Mouse (Mus musculus) thymus, postnatal 25 days (tissue): ENCODE data around the gene Pi16.
"Not testable (repeated sequence)": the region's sequence is repeated elsewhere in the genome, so short reads cannot be mapped to it uniquely, and the experiment has no call there.

Experiments
- DNase-seq: peaks from one replicate; pipeline ENCODE4 v3.0.0; 2022

Pi16 gene

GRCm38 (mm10) chr17:29317380-29317779 lies at the start of gene Pi16:
Pi16 (plus strand) TSS chr17:29317680.
- DNase-seq, result not testable (repeated sequence)

- no peak for DNase-seq
Measured at GRCm38 (mm10) chr17:29267931-29268681, 49.4 kb upstream of the Pi16 start.

GRCm38 (mm10) chr17:29268682-29269348 lies 48.7 kb upstream of the Pi16 start, which contains the start of gene BC004004:
BC004004 (plus strand) TSS chr17:29268788.
- DNase-seq, result peak; percentile 94

GRCm38 (mm10) chr17:29269349-29269706 lies 48.2 kb upstream of the Pi16 start:
- no peak for DNase-seq

GRCm38 (mm10) chr17:29270148-29270698 lies 47.3 kb upstream of the Pi16 start:
- no peak for DNase-seq

DNA sequence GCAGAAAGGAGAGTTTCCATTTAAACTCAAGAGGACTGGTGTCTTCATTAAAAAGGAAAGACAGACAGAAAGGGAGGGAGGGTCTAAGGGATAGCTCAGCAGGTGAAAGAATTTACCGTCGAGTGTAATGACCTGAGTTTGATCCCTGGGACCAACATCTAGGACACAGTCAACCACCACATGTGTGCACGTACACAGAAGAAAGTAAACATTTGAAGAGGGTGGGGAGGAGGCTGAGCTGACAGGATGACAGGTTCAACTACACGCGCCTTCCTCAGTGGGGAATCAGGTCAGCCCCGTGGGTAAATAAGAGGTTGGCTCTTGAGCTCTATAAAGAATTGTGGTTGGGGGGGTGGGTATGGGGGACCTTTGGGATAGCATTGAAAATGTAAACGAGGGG lies 44.3 kb upstream of the Pi16 start:
- no peak for DNase-seq

GRCm38 (mm10) chr17:29273889-29274288 lies 43.6 kb upstream of the Pi16 start:
- no peak for DNase-seq

DNA sequence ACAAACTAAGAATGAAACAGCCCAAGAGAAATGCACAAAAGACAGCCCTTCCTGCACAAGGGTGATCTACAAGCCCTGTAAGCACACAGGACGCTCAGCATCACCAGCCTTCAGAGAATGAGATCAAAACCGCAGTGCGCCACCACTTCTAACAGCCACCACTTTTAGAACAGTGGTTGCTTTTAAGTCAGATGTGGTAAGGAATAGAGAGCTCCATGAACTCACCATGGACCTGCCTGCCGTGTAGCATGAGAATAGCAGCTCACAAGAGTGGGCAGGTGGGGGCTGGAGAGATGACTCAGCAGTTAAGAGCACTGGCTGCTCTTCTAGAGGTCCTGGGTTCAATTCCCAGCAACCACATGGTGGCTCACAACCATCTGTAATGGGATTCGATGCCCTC lies 37.1 kb upstream of the Pi16 start:
- DNase-seq, result peak; percentile 86

GRCm38 (mm10) chr17:29281541-29281940 lies 35.9 kb upstream of the Pi16 start:
- DNase-seq, result no peak

DNA sequence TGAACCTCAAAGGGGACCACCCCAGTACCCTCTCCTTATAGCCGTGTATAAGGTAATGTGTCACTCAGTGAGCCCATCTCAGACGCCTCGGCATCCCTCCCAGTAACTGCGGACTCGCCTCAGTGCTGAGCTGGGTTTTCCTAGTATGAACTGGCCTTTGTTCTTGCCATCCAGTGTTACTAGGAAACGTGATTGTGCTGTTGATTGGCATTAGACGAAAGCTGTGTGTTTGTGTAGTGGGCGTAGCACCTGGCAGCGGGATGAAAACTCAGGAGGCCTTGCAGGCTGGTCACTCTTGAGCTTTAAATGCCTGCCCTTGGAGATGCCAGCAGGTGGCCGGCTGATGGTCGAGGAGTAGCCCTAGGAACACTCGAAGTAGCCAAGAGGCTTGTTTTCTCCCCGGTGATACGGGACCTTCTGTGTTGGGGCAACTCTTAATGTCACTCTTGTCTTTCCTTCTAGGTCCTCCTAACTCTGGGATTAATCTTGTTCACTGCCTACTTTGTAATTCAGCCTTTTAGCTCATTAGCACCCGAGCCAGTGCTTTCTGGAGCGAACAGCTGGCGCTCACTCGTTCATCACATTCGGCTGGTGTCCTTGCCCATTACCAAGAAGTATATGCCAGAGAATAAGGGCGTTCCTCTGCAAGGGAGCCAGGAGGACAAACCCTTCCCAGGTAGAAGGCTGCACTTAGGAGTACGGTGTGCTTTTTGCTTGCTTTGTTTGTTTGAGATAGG lies 35.1 kb upstream of the Pi16 start:
- DNase-seq, result no peak

- DNase-seq, result no peak
Measured at GRCm38 (mm10) chr17:29291793-29292192, 25.7 kb upstream of the Pi16 start.

DNA sequence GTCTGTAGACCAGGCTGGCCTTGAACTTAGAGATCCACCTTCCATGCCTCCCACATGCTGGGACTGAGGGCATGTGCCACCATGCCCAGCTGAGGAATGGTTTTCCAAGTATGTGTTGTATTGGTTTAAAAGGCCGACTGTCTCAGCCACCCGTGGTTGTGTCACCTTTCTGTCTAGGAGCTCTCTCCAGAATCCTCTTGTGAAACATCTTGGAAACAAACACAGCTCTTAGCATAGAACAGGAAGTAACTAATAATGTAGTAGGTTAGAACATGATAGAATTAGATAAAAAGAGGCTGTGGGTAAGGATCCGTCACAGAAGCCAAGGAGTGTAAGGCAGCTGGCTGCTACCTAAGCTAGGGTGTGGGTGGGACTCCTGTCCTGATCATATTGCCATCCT lies 24.5 kb upstream of the Pi16 start:
- no peak for DNase-seq

GRCm38 (mm10) chr17:29293807-29294605 lies 23.5 kb upstream of the Pi16 start:
- no peak for DNase-seq

DNA sequence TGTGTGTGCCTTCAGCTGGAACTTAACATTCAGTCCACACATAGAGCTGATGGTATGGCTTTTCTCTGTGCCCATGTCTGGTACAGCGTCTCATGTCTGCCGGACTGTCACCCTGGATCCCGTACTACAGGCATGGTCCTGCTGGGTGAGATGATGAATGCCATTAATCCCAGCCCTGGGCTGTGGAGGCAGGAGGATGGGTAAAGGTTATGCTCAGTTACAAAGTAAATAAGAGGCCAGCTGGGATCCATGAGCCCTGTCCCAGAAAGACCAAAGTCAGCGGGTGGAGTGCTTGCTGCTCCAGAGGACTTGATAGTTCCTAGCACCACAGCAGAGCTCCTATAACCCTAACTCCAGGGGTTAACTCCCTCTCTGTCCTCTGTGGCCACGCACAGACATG lies 21.6 kb upstream of the Pi16 start:
- DNase-seq, result no peak

DNA sequence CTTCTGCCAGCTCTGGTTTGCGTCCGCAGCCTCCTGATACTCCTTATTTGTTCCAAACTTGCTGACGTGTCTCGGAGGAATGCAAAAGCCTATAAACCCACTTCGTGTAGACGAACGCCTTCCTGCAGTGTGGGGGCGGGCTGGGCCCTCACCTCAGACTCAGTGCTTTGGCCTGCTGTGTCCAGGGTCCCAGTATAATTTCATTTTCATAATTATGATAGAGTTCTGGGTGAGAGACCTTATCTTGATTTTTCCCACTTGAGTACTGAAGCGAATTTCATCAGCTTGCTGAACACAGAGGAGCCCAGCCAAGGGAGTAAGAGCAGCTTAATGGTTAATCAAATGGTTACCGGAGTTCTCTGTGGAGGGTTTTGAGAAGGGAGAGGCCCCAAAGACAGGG lies 20.2 kb upstream of the Pi16 start:
- no peak for DNase-seq

GRCm38 (mm10) chr17:29297813-29298212 lies 19.7 kb upstream of the Pi16 start:
- peak; percentile 30 for DNase-seq

DNA sequence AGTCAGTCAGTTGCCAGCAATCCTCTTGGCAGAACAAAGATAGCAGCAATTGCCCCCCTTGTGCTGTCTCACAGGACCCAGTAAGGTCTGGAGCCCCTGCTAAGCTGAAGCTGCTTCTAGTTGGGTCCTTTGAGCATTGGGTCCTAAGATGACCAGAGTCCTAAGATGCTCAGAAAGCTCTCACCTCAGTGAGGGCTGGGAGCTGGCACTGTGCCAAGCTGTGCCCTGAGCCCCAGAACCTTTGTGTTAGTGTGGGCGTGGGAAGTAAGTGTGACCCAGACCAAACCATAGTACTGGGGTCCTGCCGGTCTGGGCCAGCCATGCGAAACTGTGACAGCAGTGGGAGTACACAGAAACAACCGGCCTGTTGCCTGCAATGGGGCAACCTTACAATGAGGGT lies 18.2 kb upstream of the Pi16 start:
- DNase-seq, result no peak

- DNase-seq, result no peak
Measured at GRCm38 (mm10) chr17:29300926-29301325, 16.6 kb upstream of the Pi16 start.

- DNase-seq, result no peak
Measured at GRCm38 (mm10) chr17:29301421-29301820, 16.1 kb upstream of the Pi16 start.

GRCm38 (mm10) chr17:29302149-29302548 lies 15.3 kb upstream of the Pi16 start:
- DNase-seq, result no peak

DNA sequence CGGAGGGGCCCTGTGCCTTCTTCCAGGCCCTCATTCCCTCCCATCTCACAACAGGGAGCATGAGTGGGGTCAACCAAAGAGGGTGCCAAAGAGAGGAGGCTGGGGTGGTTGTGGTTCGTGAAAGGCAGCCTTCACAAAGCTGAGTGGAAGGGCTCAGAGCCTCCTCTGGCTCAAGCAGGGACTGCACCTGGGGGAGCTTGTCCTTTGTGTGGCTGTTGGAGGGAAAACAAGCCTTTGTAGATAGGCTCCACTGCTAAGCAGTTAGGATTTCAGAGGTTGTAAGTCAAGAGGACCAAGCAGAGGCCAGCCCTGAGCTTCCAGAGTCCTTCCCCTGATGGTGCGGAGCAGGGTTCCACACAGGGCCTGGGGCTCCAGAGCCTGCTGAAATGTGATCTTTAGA lies 14.4 kb upstream of the Pi16 start:
- peak; percentile 65 for DNase-seq

DNA sequence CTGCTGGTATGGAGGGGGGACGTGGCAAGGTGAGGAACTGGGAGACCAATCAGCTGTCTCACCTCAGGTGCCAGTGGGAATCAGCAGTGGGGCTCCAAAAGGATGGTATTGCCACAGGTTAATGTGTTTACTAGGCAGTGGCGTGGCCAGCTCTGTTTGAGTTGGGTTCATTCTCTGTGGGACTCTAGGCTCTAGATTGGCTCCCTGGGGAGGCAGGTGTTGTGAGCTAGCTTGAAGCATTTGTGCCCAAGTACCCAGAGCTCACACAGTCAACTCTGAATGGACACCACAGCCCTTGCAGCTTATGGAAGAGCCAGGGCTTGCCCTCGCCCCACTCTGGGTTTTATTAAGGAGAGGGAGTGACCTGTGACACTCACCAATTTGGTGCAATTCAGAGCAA lies 13.6 kb upstream of the Pi16 start:
- DNase-seq, result no peak
